Mouse (Mus musculus): ENCODE data around the gene Epp13.
"Not testable (repeated sequence)": the region's sequence is repeated elsewhere in the genome, so short reads cannot be mapped to it uniquely, and the experiment has no call there.

Epp13 gene

DNA sequence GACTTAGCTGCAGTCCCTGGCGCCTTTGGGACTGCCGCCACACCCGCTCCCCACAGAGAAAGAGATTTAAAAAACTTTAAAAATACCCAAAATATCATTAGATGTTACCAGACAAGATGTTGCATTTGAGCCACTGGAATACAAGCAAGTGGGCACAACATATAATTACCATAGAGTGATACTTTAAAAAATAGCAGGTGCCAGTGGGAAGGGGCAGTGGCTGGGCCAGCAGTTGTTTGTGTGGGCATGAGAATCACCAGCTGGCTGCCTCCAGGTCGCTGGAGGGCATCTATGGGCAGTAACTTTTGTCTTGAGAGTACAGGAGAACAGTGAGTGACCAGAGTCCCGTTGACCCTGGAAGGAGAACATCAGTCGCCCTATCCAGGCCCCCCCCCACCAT lies at the start of gene Epp13:
TSS of gene Epp13 (plus strand) at position 301 of the 400 bp plus-strand sequence.
- no peak for DNase-seq (ENCODE audit: low spot score in 2 of 2)

DNA sequence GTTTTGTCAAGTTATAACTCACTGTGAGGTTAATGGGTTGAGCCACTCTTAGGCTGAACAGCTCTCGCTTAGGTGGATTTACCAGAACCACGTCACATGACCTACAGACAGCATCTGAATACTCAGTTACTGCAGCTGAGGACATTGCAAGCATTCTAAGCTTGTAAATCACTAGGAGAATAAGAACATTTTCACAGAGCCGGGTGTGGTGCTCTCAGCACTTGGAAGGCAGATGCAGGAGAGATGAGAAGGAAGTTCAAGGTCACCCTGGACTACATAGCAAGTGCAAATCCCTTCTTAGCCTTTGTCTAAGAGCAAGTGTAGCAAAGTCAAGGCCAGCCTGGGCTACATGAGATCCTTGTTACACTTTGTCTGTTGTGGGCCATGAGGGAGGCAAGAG lies 48.3 kb upstream of the Epp13 start:
- DNase-seq (ENCODE audit: low spot score in 2 of 2): no peak

DNA sequence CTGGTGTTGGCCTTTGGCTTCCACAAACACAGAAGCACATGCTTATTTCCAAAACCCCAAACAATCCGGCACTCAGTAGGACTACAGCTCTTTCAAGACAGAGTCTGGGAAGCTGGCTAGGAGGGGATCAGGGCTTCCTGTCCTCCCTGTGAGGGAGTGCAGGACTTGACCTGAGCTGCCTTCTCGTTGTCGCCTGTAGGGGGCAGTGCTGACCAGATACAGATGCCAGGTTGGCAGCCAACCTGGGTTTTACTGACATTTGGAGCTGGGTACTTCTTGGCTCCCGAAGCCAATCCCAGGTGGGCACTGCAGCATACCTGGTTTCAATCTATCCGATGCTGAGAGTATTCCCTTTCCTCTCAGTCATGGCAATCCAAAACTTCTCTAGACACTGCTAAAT lies 39.4 kb upstream of the Epp13 start:
- no peak for DNase-seq (ENCODE audit: low spot score in 2 of 2)

DNA sequence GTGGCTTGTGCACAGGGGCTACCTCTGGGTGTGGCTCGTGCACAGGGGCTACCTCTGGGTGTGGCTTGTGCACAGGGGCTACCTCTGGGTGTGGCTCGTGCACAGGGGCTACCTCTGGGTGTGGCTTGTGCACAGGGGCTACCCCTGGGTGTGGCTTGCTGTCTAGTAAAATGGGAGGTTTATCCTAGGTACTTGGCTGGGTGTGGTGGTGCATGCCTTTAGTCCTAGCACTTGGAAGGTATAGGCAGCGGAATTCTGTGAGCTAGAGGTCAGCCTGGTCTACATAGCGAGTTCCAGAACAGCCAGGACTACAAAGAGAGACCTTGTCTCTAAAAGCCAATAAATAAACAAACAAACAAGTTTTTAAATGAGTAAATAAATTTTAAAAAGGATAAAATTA lies 37.8 kb upstream of the Epp13 start:
- DNase-seq (ENCODE audit: low spot score in 2 of 2): not testable (repeated sequence)

DNA sequence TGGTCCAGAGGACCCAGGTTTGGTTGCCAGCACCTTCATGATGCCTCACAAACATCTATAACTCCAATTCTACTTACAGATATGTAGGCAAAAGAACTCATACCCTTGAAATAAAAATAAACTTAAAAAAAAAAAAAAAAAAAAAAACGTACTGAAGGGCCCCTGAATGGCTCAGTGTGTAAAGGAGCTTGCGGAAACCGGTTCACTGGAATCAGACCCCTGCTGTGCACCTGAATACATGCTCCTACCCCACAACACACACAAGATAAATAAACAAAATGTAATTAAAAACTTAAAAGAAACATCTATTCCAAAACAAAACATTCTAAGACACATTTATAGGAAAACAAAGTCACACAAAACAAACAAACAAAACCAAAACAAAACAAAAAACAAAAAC lies 32.4 kb upstream of the Epp13 start:
- DNase-seq (ENCODE audit: low spot score in 2 of 2): no peak

DNA sequence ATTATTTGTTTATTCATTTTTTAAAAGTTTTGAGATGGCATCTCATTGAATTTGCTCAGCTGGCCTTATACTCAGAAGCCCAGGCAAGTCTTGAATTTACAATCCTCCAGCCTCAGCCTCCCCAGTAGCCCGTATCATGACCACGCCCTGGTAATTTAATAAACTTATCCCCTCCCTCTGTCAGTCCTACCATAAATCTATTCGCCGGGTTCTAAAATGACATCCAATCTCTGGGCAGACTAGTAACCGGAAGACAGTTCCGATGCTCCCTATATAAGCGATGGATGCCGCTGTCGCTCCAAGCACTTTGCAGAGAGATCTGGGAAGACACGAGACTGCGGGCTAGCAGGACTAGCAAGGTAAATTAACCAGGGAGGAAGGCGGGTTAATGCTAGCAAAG lies 30.5 kb upstream of the Epp13 start, which contains the start of gene Zscan5b:
TSS of gene Zscan5b (plus strand) at position 301 of the 400 bp plus-strand sequence.
- DNase-seq (ENCODE audit: low spot score in 2 of 2): no peak

DNA sequence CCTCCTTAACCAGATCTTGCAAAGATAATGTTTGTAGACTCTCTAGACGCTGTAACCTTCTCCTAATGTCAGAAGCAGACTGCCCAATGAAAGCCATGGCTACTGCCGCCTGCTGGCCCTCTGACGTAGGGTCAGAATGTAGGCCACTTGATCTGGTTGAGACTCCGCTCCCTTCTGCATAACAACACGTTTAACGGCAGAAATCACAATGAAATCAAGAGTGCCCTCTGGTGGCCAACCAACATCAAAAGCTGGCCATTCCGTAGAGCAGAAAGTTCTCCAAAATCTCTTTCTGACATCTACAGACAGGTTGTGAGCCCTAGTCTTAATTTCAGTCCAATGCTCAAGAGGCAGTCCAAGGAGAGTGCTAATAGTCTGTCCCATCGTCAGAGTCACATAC lies 24.0 kb upstream of the Epp13 start:
- not testable (repeated sequence) for DNase-seq (ENCODE audit: low spot score in 2 of 2)

DNA sequence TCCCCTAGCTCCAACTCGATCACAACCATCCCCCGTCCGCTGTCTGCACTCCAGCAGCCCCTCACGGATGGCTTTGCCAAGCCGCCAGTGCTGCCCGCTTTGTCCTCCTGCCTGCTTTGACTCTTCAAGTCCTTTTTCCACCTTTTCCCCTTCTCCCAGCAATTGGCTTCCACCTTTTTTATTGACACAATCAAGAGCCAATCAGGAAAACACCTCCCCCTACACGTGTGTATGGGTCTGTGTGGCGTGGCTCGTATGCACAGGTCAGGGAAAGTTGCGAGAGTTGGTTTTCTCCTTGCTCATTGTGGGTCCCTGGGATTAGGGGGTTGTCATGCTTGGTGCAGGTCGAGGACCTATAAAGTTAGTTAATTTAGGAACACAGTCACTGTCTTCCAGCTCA lies 12.7 kb upstream of the Epp13 start:
- DNase-seq (ENCODE audit: low spot score in 2 of 2): no peak

DNA sequence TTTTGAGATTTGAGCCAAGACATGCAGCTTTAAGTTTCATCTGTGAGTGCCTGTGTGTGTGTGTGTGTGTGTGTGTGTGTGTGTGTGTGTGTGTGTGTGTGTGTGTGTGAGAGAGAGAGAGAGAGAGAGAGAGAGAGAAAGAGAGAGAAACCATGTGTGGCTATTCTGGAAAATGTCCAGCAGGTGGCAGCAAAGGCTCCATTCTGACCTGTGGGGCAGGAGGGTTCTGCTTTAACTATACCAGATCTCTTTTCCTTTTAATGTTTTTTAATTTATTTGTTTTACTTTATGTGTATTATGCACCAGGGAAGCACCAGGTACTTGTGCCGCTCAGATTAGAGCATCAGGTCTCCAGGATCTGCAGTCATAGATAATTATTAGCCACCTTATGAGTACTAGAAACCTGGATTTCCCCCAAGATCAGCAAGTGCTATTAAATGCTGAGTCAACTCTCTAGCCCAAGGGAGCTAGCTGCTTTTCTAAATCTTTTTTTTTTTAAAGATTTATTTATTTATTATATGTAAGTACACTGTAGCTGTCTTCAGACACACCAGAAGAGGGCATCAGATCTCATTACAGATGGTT lies 11.6 kb upstream of the Epp13 start:
- DNase-seq (ENCODE audit: low spot score in 2 of 2): peak; percentile 15 to 71

DNA sequence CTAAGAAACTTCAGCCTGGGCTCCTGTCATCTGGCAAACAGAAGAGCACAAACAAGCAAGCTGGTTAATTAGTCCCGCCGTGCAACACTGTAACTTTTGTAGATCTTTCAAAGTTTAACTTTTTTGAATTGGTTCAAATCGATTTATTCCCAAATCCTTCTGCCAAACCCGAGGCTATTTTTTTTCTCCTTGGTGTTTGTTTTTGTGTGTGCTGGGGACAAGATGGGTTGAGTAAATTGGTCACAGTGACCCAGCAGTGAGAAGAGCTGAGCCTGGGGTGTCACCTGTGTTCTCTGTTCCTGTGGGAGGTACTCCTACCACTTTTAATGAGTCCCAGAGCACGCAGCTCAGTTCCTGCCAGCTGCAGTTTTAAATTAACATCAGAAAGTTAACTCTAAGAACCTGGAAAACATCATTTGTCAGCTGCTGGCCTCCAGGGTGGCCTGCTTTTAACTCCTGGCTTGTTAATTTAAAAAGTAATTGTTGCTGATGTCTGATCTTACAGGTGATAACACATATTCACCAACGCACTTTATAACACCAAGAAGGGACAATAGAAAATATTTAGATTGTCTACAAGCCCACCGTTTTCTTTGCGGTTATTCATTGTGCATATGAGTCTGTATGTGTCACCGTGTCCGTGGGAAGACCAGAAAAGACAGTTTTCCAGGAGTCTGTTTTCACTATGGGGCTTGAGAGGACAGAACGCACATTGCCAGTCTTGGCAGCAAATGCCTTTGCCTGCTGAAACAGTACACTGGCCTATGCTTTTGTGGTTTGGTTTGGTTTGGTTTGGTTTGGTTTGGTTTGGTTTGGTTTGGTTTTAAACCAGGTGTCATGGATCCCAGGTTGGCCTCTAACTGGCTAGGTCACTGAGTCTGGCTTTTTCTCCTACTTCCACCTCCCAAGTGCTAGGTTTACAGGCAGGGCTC lies 7.9 kb upstream of the Epp13 start:
- DNase-seq (ENCODE audit: low spot score in 2 of 2): no peak

DNA sequence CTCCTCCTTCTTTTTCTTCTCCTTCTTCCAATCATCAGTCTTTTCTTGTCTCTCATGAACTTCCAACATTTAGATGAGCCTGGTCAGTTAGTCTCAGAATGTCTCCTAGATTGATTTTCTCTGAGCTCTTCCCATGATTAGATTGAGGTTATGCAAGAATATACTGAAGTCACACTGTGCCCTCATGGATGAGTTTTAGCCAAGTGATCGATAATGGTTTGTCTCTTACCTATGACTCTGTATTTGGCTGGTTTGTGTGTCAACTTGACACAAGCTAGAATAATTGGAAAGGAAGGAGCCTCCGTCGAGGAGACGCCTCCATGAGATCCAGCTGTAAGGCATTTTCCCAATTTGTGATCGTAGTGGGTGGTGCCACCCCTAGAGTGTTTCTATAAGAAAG lies 1.9 kb downstream of the Epp13 start:
- no peak for DNase-seq (ENCODE audit: low spot score in 2 of 2)

DNA sequence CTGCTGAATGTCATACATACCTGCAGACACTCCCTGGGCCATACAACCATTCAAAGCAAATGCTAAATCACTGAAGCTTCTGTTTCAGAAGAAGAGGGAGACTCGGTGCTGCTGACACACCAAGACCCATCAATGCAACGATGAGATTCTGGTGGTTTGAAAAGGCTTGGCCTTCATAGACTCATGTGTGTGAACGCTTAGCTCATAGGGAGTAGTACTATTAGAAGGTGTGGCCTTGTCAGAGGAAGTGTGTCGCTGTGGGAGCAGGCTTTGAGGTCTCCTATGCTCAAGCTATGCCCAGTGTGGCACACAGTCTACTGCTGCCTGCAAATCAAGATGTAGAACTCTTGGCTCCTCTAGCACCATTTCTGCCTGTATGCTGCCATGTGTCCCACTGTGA lies 4.9 kb downstream of the Epp13 start:
- no peak for DNase-seq (ENCODE audit: low spot score in 2 of 2)

DNA sequence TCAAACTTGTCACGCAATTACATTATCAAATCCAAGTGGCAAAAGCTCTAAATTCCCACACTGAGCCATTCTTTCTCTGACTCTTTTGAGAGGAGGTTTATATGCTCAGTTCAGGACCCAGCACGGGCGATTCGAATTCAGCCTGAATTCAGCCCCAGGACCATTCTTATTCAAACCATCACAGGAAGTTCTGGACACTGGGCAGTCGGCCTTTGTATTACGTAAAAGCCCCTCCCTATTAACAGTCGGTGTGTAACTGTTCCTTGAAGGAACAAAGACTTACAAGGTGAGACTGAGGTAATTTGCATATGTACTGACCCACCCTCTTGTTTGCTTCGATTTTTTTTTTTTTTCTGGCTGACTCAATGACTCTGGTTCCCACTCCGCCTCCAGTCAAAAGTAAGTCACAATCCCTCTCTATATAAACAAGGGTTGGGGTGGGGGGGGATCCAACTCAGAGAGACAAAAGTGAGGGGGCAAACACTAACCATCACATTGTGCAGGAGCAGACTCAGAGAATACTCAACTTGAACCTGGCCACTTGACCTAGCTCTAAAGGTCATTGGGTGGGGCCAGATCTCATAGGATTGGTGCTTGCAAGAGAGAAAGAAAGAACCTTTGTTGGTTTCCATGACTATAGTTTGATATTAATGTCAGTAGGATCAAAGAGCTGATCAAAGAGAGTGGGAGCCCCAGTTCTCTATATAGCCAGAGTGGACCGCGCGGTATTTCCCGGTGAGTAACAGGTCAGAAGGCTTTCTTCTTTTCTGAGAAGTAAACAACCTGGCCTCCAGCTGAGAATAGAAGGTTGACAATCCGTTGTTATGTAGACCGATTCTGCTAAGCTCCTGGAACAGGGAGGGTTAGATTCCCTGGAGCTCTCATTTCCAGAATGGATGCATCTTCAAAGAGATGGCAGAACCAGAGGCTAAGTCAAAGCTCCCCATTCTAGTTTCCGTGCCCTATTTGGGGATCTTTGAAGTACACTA lies 6.0 kb downstream of the Epp13 start:
- DNase-seq (ENCODE audit: low spot score in 2 of 2): no peak

DNA sequence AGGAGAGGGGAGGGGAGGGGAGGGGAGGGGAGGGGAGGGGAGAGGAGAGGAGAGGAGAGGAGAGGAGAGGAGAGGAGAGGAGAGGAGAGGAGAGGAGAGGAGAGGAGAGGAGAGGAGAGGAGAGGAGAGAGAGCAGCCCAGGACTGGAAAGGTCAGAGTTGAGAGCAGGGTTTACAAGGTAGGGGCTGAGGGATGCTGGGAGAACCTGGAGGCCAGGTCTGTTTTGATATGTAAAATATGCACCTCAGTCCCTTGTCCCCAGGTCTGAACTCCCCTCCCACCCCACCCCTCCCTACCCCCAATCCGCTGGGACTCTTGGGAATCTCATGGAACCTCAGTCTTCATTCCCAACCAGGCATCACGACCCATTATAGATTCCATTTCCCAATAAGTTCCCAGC lies 7.5 kb downstream of the Epp13 start:
- DNase-seq (ENCODE audit: low spot score in 2 of 2): not testable (repeated sequence)

DNA sequence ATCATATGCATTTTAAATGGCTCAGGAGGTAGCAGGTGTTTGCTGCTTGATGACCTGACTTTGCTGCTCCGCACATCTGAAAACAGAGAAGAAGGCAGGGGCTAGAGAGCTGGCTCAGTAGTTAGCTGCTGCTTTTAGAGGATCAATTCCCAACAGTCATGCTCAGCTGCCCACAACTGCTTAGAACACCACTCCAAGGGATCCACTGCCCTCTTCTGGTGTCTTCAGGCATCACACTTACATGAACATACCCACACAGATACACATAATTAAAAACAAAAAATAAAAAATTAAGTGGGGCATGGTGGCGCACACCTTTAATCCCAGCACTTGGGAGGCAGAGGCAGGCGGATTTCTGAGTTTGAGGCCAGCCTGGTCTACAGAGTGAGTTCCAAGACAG lies 9.6 kb downstream of the Epp13 start:
- DNase-seq (ENCODE audit: low spot score in 2 of 2): no peak

DNA sequence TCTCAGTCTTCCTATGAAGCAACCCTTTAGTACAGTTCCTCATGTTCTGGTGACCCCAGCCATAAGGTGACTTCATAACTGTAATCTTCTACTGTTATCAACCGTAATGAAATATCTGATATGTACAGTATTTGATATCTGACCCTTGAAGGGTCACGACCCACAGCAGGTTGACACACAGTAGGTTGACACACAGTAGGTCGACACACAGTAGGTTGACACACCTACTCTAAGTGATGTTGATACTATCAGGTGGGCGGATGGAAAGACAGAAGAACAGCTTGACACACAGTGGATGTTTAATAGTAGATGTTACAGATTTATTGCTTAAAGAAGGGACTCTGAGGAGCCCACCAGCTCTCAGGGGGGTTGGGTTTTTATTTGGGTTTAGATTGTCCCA lies 10.5 kb downstream of the Epp13 start:
- no peak for DNase-seq (ENCODE audit: low spot score in 2 of 2)

DNA sequence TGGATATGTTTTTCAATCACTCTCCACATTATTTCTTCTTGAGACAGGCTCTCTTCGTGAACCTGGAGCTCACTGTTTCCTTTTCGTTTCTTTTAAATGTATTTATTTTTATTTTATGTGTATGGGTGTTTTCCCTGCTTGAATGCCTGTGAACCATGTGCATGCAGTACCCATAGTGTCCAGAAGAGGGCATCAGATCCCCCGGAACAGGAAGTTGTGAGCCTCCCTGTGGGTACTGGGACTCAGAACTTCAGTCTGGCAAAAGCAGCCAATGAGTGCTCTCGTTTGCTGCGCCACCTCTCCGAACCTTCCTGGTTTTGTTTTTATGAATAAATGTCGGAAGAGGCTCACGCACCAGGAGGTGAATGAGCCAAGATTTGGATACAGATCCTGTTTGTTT lies 13.2 kb downstream of the Epp13 start:
- DNase-seq (ENCODE audit: low spot score in 2 of 2): peak; percentile 38 to 79

DNA sequence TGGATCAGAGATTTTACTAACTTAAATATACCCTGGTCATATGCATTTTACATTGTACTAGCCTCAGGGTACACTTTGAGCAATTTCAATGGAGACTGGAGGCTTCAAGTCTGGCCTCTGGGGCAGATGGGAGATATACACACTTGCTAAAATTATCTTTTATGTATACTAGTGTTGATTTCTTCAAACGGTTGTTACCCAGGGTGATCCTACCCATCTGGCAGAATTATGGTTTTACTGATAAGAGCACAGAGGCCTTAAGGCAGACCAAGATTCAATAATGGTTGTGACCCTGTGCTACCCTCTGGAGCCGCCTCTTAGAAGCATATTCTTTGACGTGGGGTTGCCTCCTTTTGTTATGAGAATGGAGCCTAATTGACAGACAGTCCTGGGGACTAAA lies 25.4 kb downstream of the Epp13 start:
- DNase-seq (ENCODE audit: low spot score in 2 of 2): no peak

DNA sequence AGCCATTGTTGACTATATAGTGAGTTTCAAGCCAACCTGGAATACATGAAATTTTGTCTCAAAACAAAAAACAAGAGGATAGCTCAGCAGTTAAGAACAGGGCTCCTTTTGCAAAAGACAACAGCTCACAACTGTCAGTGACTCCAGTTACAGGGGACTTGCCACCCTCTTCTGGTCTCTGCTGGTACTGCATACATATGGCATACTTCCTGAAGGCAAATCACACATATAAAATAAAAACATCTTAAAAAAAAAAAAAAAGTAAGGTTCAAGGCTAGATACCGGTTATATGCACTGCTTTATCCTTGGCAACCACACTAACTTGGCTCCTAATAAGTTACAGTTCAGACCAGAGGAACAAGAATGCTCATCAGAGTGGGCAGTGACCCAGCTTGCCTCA lies 30.2 kb downstream of the Epp13 start:
- peak; percentile 77 to 87 for DNase-seq (ENCODE audit: low spot score in 2 of 2)

DNA sequence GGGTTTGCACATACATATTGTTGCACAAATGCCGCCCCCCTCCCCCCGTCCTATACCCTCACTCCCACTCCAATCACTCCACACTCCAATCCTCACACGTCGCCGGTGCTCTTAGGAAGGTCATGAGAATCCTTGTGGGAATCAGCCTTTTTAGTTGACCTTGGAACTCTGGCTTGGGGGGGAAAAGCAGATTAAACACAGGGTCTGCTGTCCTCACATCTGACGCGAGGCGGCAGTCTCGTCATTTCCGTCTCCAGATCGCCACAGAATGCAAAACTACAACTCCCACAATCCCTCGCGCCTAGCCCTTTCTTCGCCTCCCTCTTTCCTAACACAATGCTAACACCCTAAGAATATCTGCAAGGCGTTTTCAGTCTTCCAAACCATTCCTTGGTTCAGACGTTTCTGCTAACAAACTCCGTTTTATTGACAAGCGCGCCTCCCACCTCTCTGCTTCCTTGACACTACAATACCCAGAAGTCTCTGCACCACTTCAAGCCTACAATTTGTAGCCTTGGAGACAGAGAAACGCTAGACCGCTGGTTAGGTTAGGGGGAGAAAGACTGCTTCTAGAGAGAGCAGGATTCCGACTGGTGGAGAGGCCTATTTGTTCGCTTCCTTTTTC lies 31.1 kb downstream of the Epp13 start:
- DNase-seq (ENCODE audit: low spot score in 2 of 2): peak; percentile 70 to 82

DNA sequence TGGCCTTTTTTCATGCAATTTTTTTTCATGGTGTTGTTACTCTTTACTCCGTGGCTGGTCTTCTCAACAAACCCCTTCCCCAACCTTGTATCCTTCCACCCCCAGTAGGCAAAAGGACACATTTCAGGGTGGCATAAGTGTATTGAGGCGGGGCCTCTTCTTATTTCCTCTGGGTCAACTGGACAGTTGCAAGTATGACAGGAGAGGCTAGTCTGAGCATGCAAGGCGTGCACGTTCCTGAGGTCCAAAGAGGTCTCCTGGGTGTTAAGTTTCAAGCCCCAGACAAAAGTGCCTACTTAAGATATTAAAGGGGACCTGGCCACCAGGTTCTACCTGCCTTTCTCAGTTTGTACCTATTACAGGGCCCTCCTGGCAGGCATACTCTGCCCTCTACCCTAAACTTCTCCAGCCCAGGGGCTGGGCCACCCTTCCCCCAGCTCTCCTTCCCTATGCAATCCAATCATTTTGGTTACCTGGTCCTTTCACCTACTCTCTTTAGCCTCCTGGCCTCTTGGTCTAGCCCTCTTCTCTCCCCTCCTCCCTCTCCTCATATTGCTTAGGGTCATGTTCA lies 32.0 kb downstream of the Epp13 start:
- no peak for DNase-seq (ENCODE audit: low spot score in 2 of 2)

Data from spleen, postnatal 4 days (tissue).